Mouse (Mus musculus): ENCODE measurements at regions not wholly inside any gene's neighbourhood (a gene's known extent, or its start where the extent isn't known, plus 50 kb on each side); places are given as distances from the start of the nearest gene placed in this dataset.
A peak's percentile ranks its signal among the peaks of the same experiment; 100 is the strongest.

DNA sequence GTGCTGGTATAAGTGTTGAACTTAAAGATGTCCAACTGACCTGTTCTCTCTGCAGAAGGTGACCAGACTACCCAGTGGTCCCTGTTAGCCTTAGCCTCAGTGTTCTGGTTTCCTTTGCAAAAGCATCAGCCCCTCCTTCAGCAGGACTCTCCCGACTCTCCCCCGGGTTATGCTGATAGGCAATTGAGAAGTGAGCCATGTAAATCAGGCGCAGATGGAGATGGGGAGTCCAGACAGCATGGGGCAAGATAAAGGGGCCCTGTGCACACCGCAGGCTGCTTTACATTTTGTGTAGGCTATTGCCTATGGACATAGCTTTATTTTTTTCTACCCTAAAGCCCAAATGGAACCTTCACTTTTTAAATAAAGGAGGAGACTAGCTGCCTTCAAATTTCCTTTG lies 213.0 kb downstream of the Med10 start:
- no peak for TF ChIP-seq CTCF (IDR thresholded peaks at IDR 0.05; ENCODE audit: low read depth, low read length)
- no peak for TF ChIP-seq POLR2A (IDR thresholded peaks at IDR 0.05; ENCODE audit: extremely low read depth, insufficient read depth, low read length)
- H3K4me3 ChIP-seq (ENCODE audit: insufficient read depth, low read depth, low read length), result no peak overlapping the region
- no peaks in the 10 kb centered on the region for H3K27me3 ChIP-seq (ENCODE audit: control insufficient read depth, insufficient read depth, low read length)
- H3K9ac ChIP-seq (ENCODE audit: low read depth, low read length), result no peak overlapping the region
- no peak overlapping the region for H3K27ac ChIP-seq (replicated peaks; ENCODE audit: insufficient read depth, low read depth, low read length)
- no peaks in the 10 kb centered on the region for H3K36me3 ChIP-seq (ENCODE audit: control insufficient read depth, insufficient read depth, low read length)
- no peak for DNase-seq (ENCODE audit: extremely low read depth, low read depth, low spot score)
- no peaks in the 10 kb centered on the region for H3K79me2 ChIP-seq (ENCODE audit: control insufficient read depth, insufficient read depth, low read length)
- WGBS, result 65% methylated on average over 4 of the region's 4 CpGs
- no peaks in the 10 kb centered on the region for H3K4me1 ChIP-seq (ENCODE audit: control insufficient read depth, insufficient read depth, low read length)

DNA sequence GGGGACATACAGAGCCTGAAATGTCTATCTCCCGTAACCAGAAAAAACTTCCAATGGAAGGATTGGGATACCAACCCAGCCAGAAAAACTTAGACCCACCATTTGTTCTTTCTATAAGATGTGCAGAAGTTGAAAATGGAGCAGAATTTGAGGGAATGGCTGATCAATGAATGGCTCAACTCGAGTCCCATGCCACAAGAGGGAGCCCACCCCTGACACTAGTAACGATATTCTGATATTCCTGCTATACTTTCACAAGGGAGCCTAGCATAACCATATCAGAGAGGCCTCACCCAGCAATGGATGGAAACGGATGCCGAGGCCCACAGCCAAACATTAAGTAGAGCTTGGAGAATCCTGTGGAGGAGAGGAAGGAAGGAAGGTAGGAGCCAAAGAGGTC lies 215.3 kb downstream of the Med10 start:
- WGBS, result 67% methylated on average over 5 of the region's 5 CpGs
- no peak overlapping the region for H3K9ac ChIP-seq (ENCODE audit: low read depth, low read length)
- DNase-seq (ENCODE audit: extremely low read depth, low read depth, low spot score), result no peak
- no peaks in the 10 kb centered on the region for H3K4me1 ChIP-seq (ENCODE audit: control insufficient read depth, insufficient read depth, low read length)
- H3K79me2 ChIP-seq (ENCODE audit: control insufficient read depth, insufficient read depth, low read length), result no peaks in the 10 kb centered on the region
- no peaks in the 10 kb centered on the region for H3K36me3 ChIP-seq (ENCODE audit: control insufficient read depth, insufficient read depth, low read length)
- H3K27ac ChIP-seq (replicated peaks; ENCODE audit: insufficient read depth, low read depth, low read length), result no peak overlapping the region
- H3K4me3 ChIP-seq (ENCODE audit: insufficient read depth, low read depth, low read length), result no peak overlapping the region
- H3K27me3 ChIP-seq (ENCODE audit: control insufficient read depth, insufficient read depth, low read length), result no peaks in the 10 kb centered on the region; the same call in 1 of the 2 replicates
- no peak for TF ChIP-seq POLR2A (IDR thresholded peaks at IDR 0.05; ENCODE audit: extremely low read depth, insufficient read depth, low read length)
- no peak for TF ChIP-seq CTCF (IDR thresholded peaks at IDR 0.05; ENCODE audit: low read depth, low read length)

DNA sequence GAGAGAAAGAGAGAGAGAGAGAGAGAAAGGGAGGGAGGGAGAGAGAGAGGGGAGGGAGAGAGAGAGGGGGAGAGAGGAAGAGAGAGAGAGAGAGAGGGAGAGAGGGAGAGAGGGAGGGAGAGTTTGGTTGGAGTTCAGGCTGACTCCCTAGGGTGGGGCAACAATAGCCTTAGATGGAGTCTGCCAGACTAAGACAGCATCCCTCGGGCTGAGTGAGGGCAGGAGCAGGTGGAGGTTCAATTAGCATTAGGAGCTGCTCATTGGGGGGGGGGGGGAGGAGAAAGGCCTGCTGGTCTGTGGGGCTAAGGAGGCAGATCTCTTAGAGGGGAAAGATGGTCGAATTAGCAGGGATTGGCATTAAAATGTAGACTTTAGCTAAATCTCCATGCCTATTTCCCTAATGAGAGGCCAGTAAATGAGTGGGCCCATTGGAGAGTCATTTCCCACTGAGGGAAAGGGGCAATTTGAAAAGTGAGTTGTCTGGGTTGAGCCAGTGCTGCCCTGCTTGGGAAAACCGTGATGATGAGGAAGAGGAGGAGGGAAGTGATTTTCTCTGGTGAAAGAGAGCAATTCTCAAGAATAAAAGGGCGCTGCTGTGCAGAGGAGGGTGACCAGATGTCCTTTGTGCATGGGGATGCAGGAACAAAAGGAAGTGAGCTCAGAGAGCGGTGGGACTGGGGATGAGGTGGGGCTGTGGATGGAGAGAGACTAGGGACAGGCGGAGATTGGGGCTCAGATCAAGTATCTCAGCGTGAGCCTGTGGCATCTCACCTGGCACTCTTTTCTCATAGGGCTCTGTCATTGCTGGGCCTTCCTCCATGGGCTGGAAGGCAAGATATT lies 218.0 kb downstream of the Med10 start:
- Histone ChIP-seq H3K9ac (ENCODE audit: low read depth, low read length) (no peak overlapping the region), H3K36me3 (ENCODE audit: control insufficient read depth, insufficient read depth, low read length) (no peaks in the 10 kb centered on the region), H3K4me1 (ENCODE audit: control insufficient read depth, insufficient read depth, low read length) (no peaks in the 10 kb centered on the region), H3K79me2 (ENCODE audit: control insufficient read depth, insufficient read depth, low read length) (no peaks in the 10 kb centered on the region), H3K27me3 (ENCODE audit: control insufficient read depth, insufficient read depth, low read length) (no peaks in the 10 kb centered on the region; the same call in 1 of the 2 replicates), H3K27ac (replicated peaks; ENCODE audit: insufficient read depth, low read depth, low read length) (no peak overlapping the region), H3K4me3 (ENCODE audit: insufficient read depth, low read depth, low read length) (no peak overlapping the region)
- no peak for DNase-seq (ENCODE audit: extremely low read depth, low read depth, low spot score)
- WGBS, result 44% methylated on average over 7 of the region's 7 CpGs
- no peak for TF ChIP-seq POLR2A (IDR thresholded peaks at IDR 0.05; ENCODE audit: extremely low read depth, insufficient read depth, low read length)
- TF ChIP-seq CTCF (IDR thresholded peaks at IDR 0.05; ENCODE audit: low read depth, low read length), result no peak

DNA sequence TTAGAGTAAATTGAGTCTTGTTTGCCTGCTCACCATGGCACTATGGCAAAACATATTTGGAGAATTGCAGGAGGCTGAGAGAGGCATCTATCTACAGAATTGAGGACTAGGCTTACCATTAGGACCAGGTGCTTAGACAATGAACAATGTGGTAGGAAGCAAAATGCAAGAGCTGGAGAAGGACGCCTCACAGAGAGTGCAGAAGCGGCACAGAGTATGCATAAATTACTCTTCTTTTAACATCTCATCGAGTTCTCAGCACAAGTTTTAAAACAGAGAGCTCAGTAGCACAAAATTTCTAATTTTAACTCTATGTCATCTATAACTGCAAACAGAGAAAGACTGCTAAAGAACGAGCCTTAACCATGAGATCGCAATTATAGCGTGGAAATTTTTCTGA lies 231.1 kb downstream of the Med10 start:
- TF ChIP-seq POLR2A (IDR thresholded peaks at IDR 0.05; ENCODE audit: extremely low read depth, insufficient read depth, low read length) (no peak), CTCF (IDR thresholded peaks at IDR 0.05; ENCODE audit: low read depth, low read length) (no peak)
- DNase-seq (ENCODE audit: extremely low read depth, low read depth, low spot score), result no peak
- Histone ChIP-seq H3K79me2 (ENCODE audit: control insufficient read depth, insufficient read depth, low read length) (no peaks in the 10 kb centered on the region), H3K4me1 (ENCODE audit: control insufficient read depth, insufficient read depth, low read length) (no peaks in the 10 kb centered on the region), H3K4me3 (ENCODE audit: insufficient read depth, low read depth, low read length) (no peak overlapping the region), H3K36me3 (ENCODE audit: control insufficient read depth, insufficient read depth, low read length) (no peaks in the 10 kb centered on the region), H3K27me3 (ENCODE audit: control insufficient read depth, insufficient read depth, low read length) (no peaks in the 10 kb centered on the region), H3K27ac (replicated peaks; ENCODE audit: insufficient read depth, low read depth, low read length) (no peak overlapping the region), H3K9ac (ENCODE audit: low read depth, low read length) (no peak overlapping the region)
- WGBS, result 82% methylated on average over 6 of the region's 6 CpGs

DNA sequence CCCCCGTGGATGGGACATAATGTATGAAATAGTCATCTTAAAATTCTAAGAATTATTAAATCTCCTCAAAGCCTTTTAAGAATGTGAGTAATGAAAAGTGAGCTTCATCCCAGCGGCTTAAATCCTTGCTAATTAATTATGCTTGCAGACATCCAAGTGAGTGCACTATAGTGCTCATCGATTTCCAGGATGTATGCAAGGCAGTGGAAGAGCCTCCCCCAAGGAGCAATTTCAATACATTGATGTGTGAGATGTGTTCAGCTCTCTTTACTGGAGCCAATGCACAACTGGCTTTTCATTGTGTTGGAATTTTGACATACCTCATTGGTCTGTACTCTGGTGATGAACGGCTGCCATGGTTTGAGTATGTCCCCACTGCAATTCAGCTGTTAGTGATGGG lies 231.6 kb downstream of the Med10 start:
- no peak overlapping the region for H3K27ac ChIP-seq (replicated peaks; ENCODE audit: insufficient read depth, low read depth, low read length)
- no peaks in the 10 kb centered on the region for H3K27me3 ChIP-seq (ENCODE audit: control insufficient read depth, insufficient read depth, low read length)
- no peaks in the 10 kb centered on the region for H3K4me1 ChIP-seq (ENCODE audit: control insufficient read depth, insufficient read depth, low read length)
- H3K9ac ChIP-seq (ENCODE audit: low read depth, low read length), result no peak overlapping the region
- WGBS, result 76% methylated on average over 4 of the region's 4 CpGs
- no peaks in the 10 kb centered on the region for H3K36me3 ChIP-seq (ENCODE audit: control insufficient read depth, insufficient read depth, low read length)
- TF ChIP-seq POLR2A (IDR thresholded peaks at IDR 0.05; ENCODE audit: extremely low read depth, insufficient read depth, low read length) (no peak), CTCF (IDR thresholded peaks at IDR 0.05; ENCODE audit: low read depth, low read length) (no peak)
- DNase-seq (ENCODE audit: extremely low read depth, low read depth, low spot score), result no peak
- no peak overlapping the region for H3K4me3 ChIP-seq (ENCODE audit: insufficient read depth, low read depth, low read length)
- H3K79me2 ChIP-seq (ENCODE audit: control insufficient read depth, insufficient read depth, low read length), result no peaks in the 10 kb centered on the region

DNA sequence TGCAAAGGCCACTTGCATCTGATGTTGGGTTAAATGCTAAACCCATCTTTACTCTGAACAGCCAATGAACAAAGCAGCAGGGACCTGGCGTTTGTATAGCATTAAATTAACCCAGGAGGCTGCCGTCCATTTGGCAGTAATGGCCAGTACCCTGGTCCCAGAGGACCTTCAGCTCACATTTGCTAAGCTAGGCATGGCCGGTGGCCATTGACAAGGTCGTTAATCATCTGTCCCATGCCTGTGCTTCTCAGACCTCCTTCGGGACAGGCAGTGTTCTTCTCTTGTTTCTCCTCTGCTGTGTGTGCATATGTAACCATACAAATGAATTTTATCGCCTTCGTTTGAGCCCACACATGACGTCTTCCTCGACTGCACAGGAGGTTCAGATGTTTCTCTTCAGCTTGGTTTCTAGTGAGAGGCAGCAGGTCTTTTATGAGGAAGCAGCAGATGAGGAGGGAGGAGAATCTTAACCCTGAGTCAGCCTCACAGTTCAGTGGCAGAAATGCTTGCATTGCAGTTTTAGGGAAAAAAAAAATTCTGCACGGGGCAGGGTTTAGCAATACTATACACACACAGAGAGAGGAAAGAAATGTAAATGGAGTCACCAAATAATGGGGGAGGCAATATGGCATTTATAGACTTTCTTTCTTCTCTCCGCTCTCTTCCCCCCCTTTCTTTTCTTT lies 235.9 kb downstream of the Med10 start:
- no peak for TF ChIP-seq CTCF (IDR thresholded peaks at IDR 0.05; ENCODE audit: low read depth, low read length)
- TF ChIP-seq POLR2A (IDR thresholded peaks at IDR 0.05; ENCODE audit: extremely low read depth, insufficient read depth, low read length), result no peak
- Histone ChIP-seq H3K9ac (ENCODE audit: low read depth, low read length) (no peak overlapping the region), H3K4me3 (ENCODE audit: insufficient read depth, low read depth, low read length) (no peak overlapping the region), H3K27me3 (ENCODE audit: control insufficient read depth, insufficient read depth, low read length) (no peaks in the 10 kb centered on the region), H3K79me2 (ENCODE audit: control insufficient read depth, insufficient read depth, low read length) (no peaks in the 10 kb centered on the region), H3K36me3 (ENCODE audit: control insufficient read depth, insufficient read depth, low read length) (no peaks in the 10 kb centered on the region), H3K4me1 (ENCODE audit: control insufficient read depth, insufficient read depth, low read length) (no peaks in the 10 kb centered on the region), H3K27ac (replicated peaks; ENCODE audit: insufficient read depth, low read depth, low read length) (no peak overlapping the region)
- WGBS, result 70% methylated on average over 11 of the region's 11 CpGs
- peak; percentile 3 for DNase-seq (ENCODE audit: extremely low read depth, low read depth, low spot score)

Data from liver, adult 2 months (tissue).